Mouse (Mus musculus): ENCODE results near the gene Nell2.
"Not testable (repeated sequence)": the region's sequence is repeated elsewhere in the genome, so short reads cannot be mapped to it uniquely, and the experiment has no call there.

Nell2 gene

GRCm38 (mm10) chr15:95527948-95528861 lies at the start of gene Nell2:
Nell2 (minus strand) TSS chr15:95528559.
- in situ Hi-C loops (cut with MboI, MseI), result no loop called here

- in situ Hi-C loops (cut with MboI, MseI), result loop anchor here (5.0 kb wide), 3 partner anchors 802 to 852 kb away; no protein-coding TSS in a partner anchor
Measured at GRCm38 (mm10) chr15:95574661-95575060, 46.3 kb upstream of the Nell2 start.

- in situ Hi-C loops (cut with MboI, MseI), result no loop called here
Measured at GRCm38 (mm10) chr15:95569606-95570005, 41.2 kb upstream of the Nell2 start.

- in situ Hi-C loops (cut with MboI, MseI), result no loop called here
Measured at GRCm38 (mm10) chr15:95565160-95565559, 36.8 kb upstream of the Nell2 start.

GRCm38 (mm10) chr15:95561303-95561702 lies 32.9 kb upstream of the Nell2 start:
- in situ Hi-C loops (cut with MboI, MseI), result no loop called here

- in situ Hi-C loops (cut with MboI, MseI), result no loop called here
Measured at GRCm38 (mm10) chr15:95550011-95550410, 21.7 kb upstream of the Nell2 start.

- in situ Hi-C loops (cut with MboI, MseI), result no loop called here
Measured at GRCm38 (mm10) chr15:95542632-95543031, 14.3 kb upstream of the Nell2 start.

- in situ Hi-C loops (cut with MboI, MseI), result no loop called here
Measured at GRCm38 (mm10) chr15:95536724-95537123, 8.4 kb upstream of the Nell2 start.

GRCm38 (mm10) chr15:95536230-95536629 lies 7.9 kb upstream of the Nell2 start:
- in situ Hi-C loops (cut with MboI, MseI), result no loop called here

- in situ Hi-C loops (cut with MboI, MseI), result no loop called here
Measured at GRCm38 (mm10) chr15:95534644-95535043, 6.3 kb upstream of the Nell2 start.

- in situ Hi-C loops (cut with MboI, MseI), result no loop called here
Measured at GRCm38 (mm10) chr15:95527461-95527947, 855 bp downstream of the Nell2 start.

GRCm38 (mm10) chr15:95526626-95527411 lies 1.5 kb downstream of the Nell2 start:
- in situ Hi-C loops (cut with MboI, MseI), result no loop called here

- in situ Hi-C loops (cut with MboI, MseI), result no loop called here
Measured at GRCm38 (mm10) chr15:95525997-95526396, 2.4 kb downstream of the Nell2 start.

- in situ Hi-C loops (cut with MboI, MseI), result no loop called here
Measured at GRCm38 (mm10) chr15:95518204-95518603, 10.2 kb downstream of the Nell2 start.

- in situ Hi-C loops (cut with MboI, MseI), result not testable (repeated sequence)
Measured at GRCm38 (mm10) chr15:95513306-95513705, 15.1 kb downstream of the Nell2 start.

GRCm38 (mm10) chr15:95495666-95496065 lies 32.7 kb downstream of the Nell2 start:
- in situ Hi-C loops (cut with MboI, MseI), result no loop called here

GRCm38 (mm10) chr15:95495193-95495592 lies 33.2 kb downstream of the Nell2 start:
- in situ Hi-C loops (cut with MboI, MseI), result no loop called here

- in situ Hi-C loops (cut with MboI, MseI), result no loop called here
Measured at GRCm38 (mm10) chr15:95492201-95492600, 36.2 kb downstream of the Nell2 start.

GRCm38 (mm10) chr15:95489174-95489573 lies 39.2 kb downstream of the Nell2 start:
- in situ Hi-C loops (cut with MboI, MseI), result no loop called here

- in situ Hi-C loops (cut with MboI, MseI), result no loop called here
Measured at GRCm38 (mm10) chr15:95487961-95488360, 40.4 kb downstream of the Nell2 start.

- in situ Hi-C loops (cut with MboI, MseI), result no loop called here
Measured at GRCm38 (mm10) chr15:95482002-95482401, 46.4 kb downstream of the Nell2 start.

GRCm38 (mm10) chr15:95481585-95481984 lies 46.8 kb downstream of the Nell2 start:
- in situ Hi-C loops (cut with MboI, MseI), result no loop called here

Data from T-helper 17 cell (primary cell).